Mouse (Mus musculus): Measurements from ENCODE around the gene Tmem204. TPM values are rescaled to one million over a fixed set of nuclear protein-coding genes. Genes with fewer than 3 reads are reported as not detected.

Gene Tmem204
- polyA plus RNA-seq, 1 experiment from 2014 or later, result 19.0 TPM

DNA sequence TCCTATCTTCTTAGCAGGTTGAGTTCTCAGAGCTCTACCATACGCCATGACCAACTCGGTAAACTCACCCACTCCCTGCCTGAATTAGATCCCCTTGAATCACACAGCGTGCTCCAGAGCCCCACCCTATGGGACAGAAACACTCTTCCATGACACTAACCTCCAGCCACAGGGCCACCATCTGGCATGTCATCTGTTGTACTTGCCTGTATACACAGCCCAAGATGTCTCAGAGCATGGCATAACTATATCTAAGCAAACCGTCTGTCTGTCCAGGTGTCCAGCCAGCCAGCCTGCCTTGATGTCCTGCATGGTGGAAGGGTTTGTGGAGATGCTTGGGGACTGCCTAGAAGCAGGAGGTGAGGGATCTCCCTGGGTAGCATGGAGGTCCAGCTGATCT is 6.5 kb downstream of the Tmem204 start:
- Histone ChIP-seq H3K27ac (replicated peaks) (no peak overlapping the region), H3K4me3 (ENCODE audit: low read depth, low read length) (no peak overlapping the region), H3K36me3 (ENCODE audit: control insufficient read depth, insufficient read depth, low read length) (no peaks in the 10 kb centered on the region; the same call in none of the 2 replicates), H3K4me1 (replicated peaks; ENCODE audit: control insufficient read depth, insufficient read depth) (peaks cover 12% of the 10 kb centered on the region), H3K9me3 (ENCODE audit: control insufficient read depth, low read length) (no peaks in the 10 kb centered on the region), H3K4me2 (replicated peaks; ENCODE audit: low read depth) (peak overlapping the region; percentile 51; the same call in 1 of the 2 replicates), H3K27me3 (ENCODE audit: control insufficient read depth, insufficient read depth, low read length) (no peaks in the 10 kb centered on the region), H3K9ac (ENCODE audit: low read length) (no peak overlapping the region)
- no peak for TF ChIP-seq CTCF (IDR thresholded peaks at IDR 0.05; ENCODE audit: low read depth)
- TF ChIP-seq EP300 (optimal IDR thresholded peaks at IDR 0.05), result no peak
- ATAC-seq (ENCODE audit: low FRiP score, low TSS enrichment) (no peak), DNase-seq (ENCODE audit: low spot score) (no peak)
- 90% methylated on average over 4 of the region's 4 CpGs for WGBS

DNA sequence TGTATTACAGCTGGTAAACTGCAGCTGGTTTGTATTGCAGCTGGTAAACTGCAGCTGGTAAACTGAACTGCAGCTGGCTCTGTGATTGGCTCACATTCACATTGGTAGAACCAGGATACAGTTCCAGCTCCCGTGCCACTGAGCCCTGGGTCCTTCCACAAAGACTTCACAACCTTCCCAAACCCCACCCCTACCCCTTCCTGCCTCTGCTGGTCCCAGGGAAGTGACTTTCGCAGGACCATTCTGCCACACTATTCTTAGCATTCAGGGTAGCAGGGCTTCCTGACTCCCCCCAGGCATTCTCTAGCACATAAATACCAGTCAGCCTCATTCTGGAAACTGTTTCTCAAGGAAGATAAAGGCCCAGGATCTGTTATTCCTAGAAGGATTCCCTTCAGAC is 14.7 kb downstream of the Tmem204 start:
- no peaks in the 10 kb centered on the region for H3K27me3 ChIP-seq (ENCODE audit: control insufficient read depth, insufficient read depth, low read length)
- no peaks in the 10 kb centered on the region for H3K4me1 ChIP-seq (replicated peaks; ENCODE audit: control insufficient read depth, insufficient read depth)
- no peak overlapping the region for H3K9ac ChIP-seq (ENCODE audit: low read length)
- TF ChIP-seq EP300 (optimal IDR thresholded peaks at IDR 0.05) (no peak), CTCF (IDR thresholded peaks at IDR 0.05; ENCODE audit: low read depth) (no peak)
- 54% methylated on average over 2 of the region's 2 CpGs for WGBS
- peaks cover 15% of the 10 kb centered on the region for H3K36me3 ChIP-seq (ENCODE audit: control insufficient read depth, insufficient read depth, low read length)
- H3K4me2 ChIP-seq (replicated peaks; ENCODE audit: low read depth), result no peak overlapping the region
- no peak for DNase-seq (ENCODE audit: low spot score)
- no peak overlapping the region for H3K4me3 ChIP-seq (ENCODE audit: low read depth, low read length)
- ATAC-seq (ENCODE audit: low FRiP score, low TSS enrichment), result no peak
- no peak overlapping the region for H3K27ac ChIP-seq (replicated peaks)
- no peaks in the 10 kb centered on the region for H3K9me3 ChIP-seq (ENCODE audit: control insufficient read depth, low read length)

DNA sequence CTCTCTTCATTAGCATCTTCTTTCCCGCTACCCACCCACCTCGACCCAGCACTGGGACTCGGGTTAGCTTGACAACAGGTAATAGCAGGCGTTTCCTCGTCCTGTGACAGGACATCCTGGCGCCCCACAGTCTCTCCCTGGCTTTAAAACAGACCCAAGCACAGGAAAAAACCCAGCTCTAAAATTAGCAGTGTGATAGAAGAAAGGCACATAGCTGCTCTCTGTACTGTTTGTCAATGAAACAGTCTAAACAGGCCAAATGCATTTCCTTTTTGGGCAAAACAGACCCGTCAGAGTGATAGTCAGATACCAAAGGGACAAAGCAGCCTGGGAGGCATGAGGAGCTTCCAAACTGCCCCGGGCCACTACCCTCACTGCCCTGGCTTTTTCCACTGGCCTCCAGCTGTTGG is 15.9 kb downstream of the Tmem204 start:
- no peak for DNase-seq (ENCODE audit: low spot score)
- H3K27ac ChIP-seq (replicated peaks), result peak overlapping the region; percentile 65
- H3K4me2 ChIP-seq (replicated peaks; ENCODE audit: low read depth), result no peak overlapping the region
- TF ChIP-seq CTCF (IDR thresholded peaks at IDR 0.05; ENCODE audit: low read depth), result no peak
- TF ChIP-seq EP300 (optimal IDR thresholded peaks at IDR 0.05), result no peak
- ATAC-seq (ENCODE audit: low FRiP score, low TSS enrichment), result no peak
- no peaks in the 10 kb centered on the region for H3K27me3 ChIP-seq (ENCODE audit: control insufficient read depth, insufficient read depth, low read length)
- WGBS, result 63% methylated on average over 8 of the region's 8 CpGs
- H3K4me3 ChIP-seq (ENCODE audit: low read depth, low read length), result no peak overlapping the region
- H3K9me3 ChIP-seq (ENCODE audit: control insufficient read depth, low read length), result no peaks in the 10 kb centered on the region
- H3K36me3 ChIP-seq (ENCODE audit: control insufficient read depth, insufficient read depth, low read length), result peaks cover 15% of the 10 kb centered on the region
- H3K4me1 ChIP-seq (replicated peaks; ENCODE audit: control insufficient read depth, insufficient read depth), result no peaks in the 10 kb centered on the region
- no peak overlapping the region for H3K9ac ChIP-seq (ENCODE audit: low read length)

DNA sequence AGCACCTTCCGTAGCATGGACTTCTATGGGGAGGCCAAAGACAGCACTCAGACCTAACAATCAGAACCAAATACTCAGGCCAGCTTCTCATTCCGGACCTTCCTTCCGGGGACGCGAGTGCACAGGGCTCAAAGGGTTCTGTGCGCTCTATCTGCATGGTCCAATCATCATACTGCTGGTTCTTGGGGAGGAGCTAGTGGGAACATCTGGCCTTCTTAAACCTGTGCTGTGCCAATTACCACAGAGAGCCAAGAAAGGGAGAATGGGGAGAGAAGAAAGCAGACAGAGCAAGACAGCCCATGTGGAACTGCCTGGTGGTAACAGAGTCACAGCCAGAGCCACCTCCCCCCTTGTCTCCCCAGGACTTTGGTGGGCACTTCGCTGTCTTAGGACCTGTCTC is 16.8 kb downstream of the Tmem204 start:
- H3K4me3 ChIP-seq (ENCODE audit: low read depth, low read length), result no peak overlapping the region
- H3K9me3 ChIP-seq (ENCODE audit: control insufficient read depth, low read length), result no peaks in the 10 kb centered on the region
- no peaks in the 10 kb centered on the region for H3K4me1 ChIP-seq (replicated peaks; ENCODE audit: control insufficient read depth, insufficient read depth)
- H3K27ac ChIP-seq (replicated peaks), result peak overlapping the region; percentile 65; the same call in 1 of the 2 replicates
- DNase-seq (ENCODE audit: low spot score) (no peak), ATAC-seq (ENCODE audit: low FRiP score, low TSS enrichment) (no peak)
- peaks cover 15% of the 10 kb centered on the region; the same call in 1 of the 2 replicates for H3K36me3 ChIP-seq (ENCODE audit: control insufficient read depth, insufficient read depth, low read length)
- no peak overlapping the region for H3K9ac ChIP-seq (ENCODE audit: low read length)
- TF ChIP-seq CTCF (IDR thresholded peaks at IDR 0.05; ENCODE audit: low read depth) (no peak), EP300 (optimal IDR thresholded peaks at IDR 0.05) (no peak)
- H3K27me3 ChIP-seq (ENCODE audit: control insufficient read depth, insufficient read depth, low read length), result no peaks in the 10 kb centered on the region
- no peak overlapping the region for H3K4me2 ChIP-seq (replicated peaks; ENCODE audit: low read depth)
- 87% methylated on average over 7 of the region's 7 CpGs for WGBS

DNA sequence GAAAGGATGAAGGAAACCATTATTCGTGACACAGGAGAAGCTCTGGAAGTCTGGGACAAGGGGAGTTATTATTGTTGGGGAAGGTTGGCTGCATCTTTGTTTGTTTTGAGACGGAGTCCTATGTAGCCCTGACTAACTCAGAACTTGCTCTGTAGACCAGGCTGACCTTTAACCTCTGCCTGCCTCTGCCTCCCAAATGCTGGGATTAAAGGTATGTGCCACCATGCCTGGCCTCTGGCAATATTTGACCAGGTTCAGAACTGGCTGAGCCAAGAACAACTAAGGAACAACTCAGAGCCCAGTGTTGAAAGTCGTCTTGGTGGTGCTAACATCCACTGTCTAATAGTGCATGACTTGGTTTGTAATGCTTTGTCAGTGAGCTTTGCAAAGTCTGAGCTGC is 18.2 kb downstream of the Tmem204 start:
- no peak for TF ChIP-seq EP300 (optimal IDR thresholded peaks at IDR 0.05)
- TF ChIP-seq CTCF (IDR thresholded peaks at IDR 0.05; ENCODE audit: low read depth), result no peak
- WGBS, result 96% methylated on average over 3 of the region's 3 CpGs
- Histone ChIP-seq H3K36me3 (ENCODE audit: control insufficient read depth, insufficient read depth, low read length) (peaks cover 15% of the 10 kb centered on the region; the same call in 1 of the 2 replicates), H3K4me2 (replicated peaks; ENCODE audit: low read depth) (no peak overlapping the region), H3K27me3 (ENCODE audit: control insufficient read depth, insufficient read depth, low read length) (no peaks in the 10 kb centered on the region), H3K27ac (replicated peaks) (no peak overlapping the region), H3K9ac (ENCODE audit: low read length) (no peak overlapping the region), H3K4me3 (ENCODE audit: low read depth, low read length) (no peak overlapping the region), H3K4me1 (replicated peaks; ENCODE audit: control insufficient read depth, insufficient read depth) (no peaks in the 10 kb centered on the region), H3K9me3 (ENCODE audit: control insufficient read depth, low read length) (no peaks in the 10 kb centered on the region)
- DNase-seq (ENCODE audit: low spot score) (no peak), ATAC-seq (ENCODE audit: low FRiP score, low TSS enrichment) (no peak)

DNA sequence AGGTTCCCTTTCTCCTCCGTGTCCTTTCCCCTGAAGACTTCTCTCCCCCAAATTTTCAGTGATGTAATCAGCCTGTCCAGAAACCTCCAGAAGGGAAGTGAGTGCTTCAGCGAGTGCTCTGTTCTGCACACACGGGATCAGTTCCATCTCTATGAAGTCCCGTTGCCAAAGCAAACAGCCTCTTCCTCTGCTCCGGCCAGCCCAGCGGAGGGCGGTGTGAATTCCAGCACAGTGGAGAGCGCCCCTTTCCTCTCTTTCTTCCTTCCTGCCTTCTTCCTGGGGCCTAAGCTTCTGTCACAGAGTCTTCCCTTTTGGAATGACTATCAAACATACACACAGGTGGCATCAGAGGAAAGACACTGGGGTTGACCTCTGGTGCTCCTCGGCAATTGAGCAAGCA is 19.0 kb downstream of the Tmem204 start:
- Histone ChIP-seq H3K27ac (replicated peaks) (no peak overlapping the region; the same call in 1 of the 2 replicates), H3K9me3 (ENCODE audit: control insufficient read depth, low read length) (no peaks in the 10 kb centered on the region), H3K27me3 (ENCODE audit: control insufficient read depth, insufficient read depth, low read length) (no peaks in the 10 kb centered on the region), H3K36me3 (ENCODE audit: control insufficient read depth, insufficient read depth, low read length) (peaks cover 9% of the 10 kb centered on the region; the same call in 1 of the 2 replicates), H3K9ac (ENCODE audit: low read length) (no peak overlapping the region), H3K4me3 (ENCODE audit: low read depth, low read length) (no peak overlapping the region), H3K4me2 (replicated peaks; ENCODE audit: low read depth) (no peak overlapping the region), H3K4me1 (replicated peaks; ENCODE audit: control insufficient read depth, insufficient read depth) (no peaks in the 10 kb centered on the region)
- DNase-seq (ENCODE audit: low spot score) (no peak), ATAC-seq (ENCODE audit: low FRiP score, low TSS enrichment) (peak; percentile 65; the same call in 1 of the 2 replicates)
- TF ChIP-seq CTCF (IDR thresholded peaks at IDR 0.05; ENCODE audit: low read depth), result peak; percentile 12; the same call in 1 of the 2 replicates
- no peak for TF ChIP-seq EP300 (optimal IDR thresholded peaks at IDR 0.05)
- 59% methylated on average over 9 of the region's 9 CpGs for WGBS
